In genomic region chrX:7658031-7658784, GRCm38 (mm10) we compare ENCODE assay signal across 8 mouse cellular contexts. TPM values are rescaled to one million over a fixed set of nuclear protein-coding genes. Genes with fewer than 3 reads are reported as not detected.
DNase-seq lines count a peak whose midpoint lies in the region; ATAC-seq and TF ChIP-seq lines count a peak whose summit lies in the region.

No protein-coding gene starts in this region.

- H3K9ac ChIP-seq in kidney, embryonic 14.5 days (ENCODE audit: low read depth, low read length) = peak overlapping the region; percentile 44; the same call in 1 of the 2 replicates

- peak overlapping the region; percentile 69 for H3K4me3 ChIP-seq in E14TG2a.4 (replicated peaks; ENCODE audit: low read length)
- H3K4me3 ChIP-seq in brown adipose tissue, adult 24 weeks (ENCODE audit: insufficient read depth, low read depth, low read length) = peak overlapping the region; percentile 82
- H3K4me3 ChIP-seq in heart, embryonic 10.5 days = peak overlapping the region; percentile 68
- H3K4me3 ChIP-seq in kidney, embryonic 14.5 days (ENCODE audit: low read length) = peak overlapping the region; percentile 48

- H3K27ac ChIP-seq in brown adipose tissue, adult 24 weeks (replicated peaks; ENCODE audit: low read depth, low read length) = peak overlapping the region; percentile 98
- peak overlapping the region; percentile 86; the same call in 1 of the 2 replicates for H3K27ac ChIP-seq in heart, embryonic 10.5 days
- H3K27ac ChIP-seq in kidney, embryonic 14.5 days (ENCODE audit: low read depth, low read length) = peak overlapping the region; percentile 74; the same call in 1 of the 2 replicates

- H3K36me3 ChIP-seq in E14TG2a.4 (ENCODE audit: insufficient read depth, low read length) = peaks cover under 1% of the 10 kb centered on the region; the same call in 1 of the 2 replicates
- no peaks in the 10 kb centered on the region for H3K36me3 ChIP-seq in heart, embryonic 10.5 days
- H3K36me3 ChIP-seq in kidney, embryonic 14.5 days (ENCODE audit: control insufficient read depth, insufficient read depth, low read length) = no peaks in the 10 kb centered on the region

- no peaks in the 10 kb centered on the region for H3K27me3 ChIP-seq in E14TG2a.4 (ENCODE audit: insufficient read depth, low read length)
- no peaks in the 10 kb centered on the region for H3K27me3 ChIP-seq in heart, embryonic 10.5 days (ENCODE audit: insufficient read depth, poor library complexity, severe bottlenecking)
- no peaks in the 10 kb centered on the region for H3K27me3 ChIP-seq in kidney, embryonic 14.5 days (ENCODE audit: control insufficient read depth, insufficient read depth, low read length)

- peak overlapping the region; percentile 52 for H3K4me2 ChIP-seq in kidney, embryonic 14.5 days (replicated peaks; ENCODE audit: low read depth, low read length)

- H3K9me3 ChIP-seq in E14TG2a.4 (ENCODE audit: low read length) = no peaks in the 10 kb centered on the region
- no peaks in the 10 kb centered on the region for H3K9me3 ChIP-seq in heart, embryonic 10.5 days
- H3K9me3 ChIP-seq in kidney, embryonic 14.5 days (ENCODE audit: control insufficient read depth, low read length) = no peaks in the 10 kb centered on the region

- WGBS in heart, embryonic 10.5 days = 27% methylated on average over 15 of the region's 15 CpGs
- 28% methylated on average over 15 of the region's 15 CpGs for WGBS in kidney, embryonic 14.5 days

- no peak for TF ChIP-seq CTCF in E14TG2a.4 (conservative IDR thresholded peaks at IDR 0.05; ENCODE audit: low read length)

- peak; percentile 83 for ATAC-seq in kidney, embryonic 14.5 days (ENCODE audit: low FRiP score, low TSS enrichment)

- no peak for DNase-seq in heart, embryonic 10.5 days (ENCODE audit: low spot score)
- peak; percentile 54 for DNase-seq in lung, postnatal 14 days
- DNase-seq in testis, postnatal 14 days (ENCODE audit: low spot score) = peak; percentile 35
- no peak for DNase-seq in urinary bladder, postnatal 10 days (ENCODE audit: low spot score)
- DNase-seq in layer of hippocampus, adult 11-12 months (ENCODE audit: low spot score) = no peak

- peaks cover 25% of the 10 kb centered on the region for H3K4me1 ChIP-seq in E14TG2a.4 (replicated peaks; ENCODE audit: low read depth, low read length)
- peaks cover 4% of the 10 kb centered on the region; the same call in 1 of the 2 replicates for H3K4me1 ChIP-seq in brown adipose tissue, adult 24 weeks (ENCODE audit: control insufficient read depth, insufficient read depth, insufficient read length, low read length)
- H3K4me1 ChIP-seq in heart, embryonic 10.5 days = peaks cover 12% of the 10 kb centered on the region; the same call in 1 of the 2 replicates
- H3K4me1 ChIP-seq in kidney, embryonic 14.5 days (ENCODE audit: control insufficient read depth, insufficient read depth, low read length) = peaks cover 2% of the 10 kb centered on the region; the same call in 1 of the 2 replicates

RNA-seq across cellular contexts. Expression of gene Prickle3, which starts 1.1 kb away (rescaled TPM):
- 6.3 and 8.3 TPM in 2 replicates for polyA plus RNA-seq in brown adipose tissue, adult 24 weeks (2012; ENCODE audit: insufficient read depth, insufficient read length, missing spikeins)
- 6.7 and 8.0 TPM in 2 replicates for polyA plus RNA-seq in heart, embryonic 10.5 days (2016; fragmentation: Nextera tagmentation; extraction: Ambion mirVana)
- 6.9 and 9.7 TPM in 2 replicates for polyA plus RNA-seq in kidney, embryonic 14.5 days (2014; fragmentation: Nextera tagmentation; extraction: Ambion mirVana)

RNA-seq across cellular contexts. Expression of gene Plp2, which starts 13.0 kb away (rescaled TPM):
- polyA plus RNA-seq in brown adipose tissue, adult 24 weeks (2012; ENCODE audit: insufficient read depth, insufficient read length, missing spikeins) = 27.0 and 31.6 TPM in 2 replicates
- 147 and 155 TPM in 2 replicates for polyA plus RNA-seq in heart, embryonic 10.5 days (2016; fragmentation: Nextera tagmentation; extraction: Ambion mirVana)
- polyA plus RNA-seq in kidney, embryonic 14.5 days (2014; fragmentation: Nextera tagmentation; extraction: Ambion mirVana) = 188 and 190 TPM in 2 replicates

RNA-seq across cellular contexts. Expression of gene Syp, which starts 19.9 kb away (rescaled TPM):
- polyA plus RNA-seq in brown adipose tissue, adult 24 weeks (2012; ENCODE audit: insufficient read depth, insufficient read length, missing spikeins) = 13.0 and 15.6 TPM in 2 replicates
- polyA plus RNA-seq in heart, embryonic 10.5 days (2016; fragmentation: Nextera tagmentation; extraction: Ambion mirVana) = 0.91 and 1.1 TPM in 2 replicates
- polyA plus RNA-seq in kidney, embryonic 14.5 days (2014; fragmentation: Nextera tagmentation; extraction: Ambion mirVana) = 1.4 and 1.5 TPM in 2 replicates

RNA-seq across cellular contexts. Expression of gene Magix, which starts 22.8 kb away (rescaled TPM):
- polyA plus RNA-seq in brown adipose tissue, adult 24 weeks (2012; ENCODE audit: insufficient read depth, insufficient read length, missing spikeins) = 2.9 and 3.4 TPM in 2 replicates
- polyA plus RNA-seq in heart, embryonic 10.5 days (2016; fragmentation: Nextera tagmentation; extraction: Ambion mirVana) = 0.05 and 0.06 TPM in 2 replicates
- polyA plus RNA-seq in kidney, embryonic 14.5 days (2014; fragmentation: Nextera tagmentation; extraction: Ambion mirVana) = 0.28 and 0.29 TPM in 2 replicates

RNA-seq across cellular contexts. Expression of gene Gpkow, which starts 38.7 kb away (rescaled TPM):
- 17.4 and 24.4 TPM in 2 replicates for polyA plus RNA-seq in brown adipose tissue, adult 24 weeks (2012; ENCODE audit: insufficient read depth, insufficient read length, missing spikeins)
- polyA plus RNA-seq in heart, embryonic 10.5 days (2016; fragmentation: Nextera tagmentation; extraction: Ambion mirVana) = 38.1 and 38.5 TPM in 2 replicates
- polyA plus RNA-seq in kidney, embryonic 14.5 days (2014; fragmentation: Nextera tagmentation; extraction: Ambion mirVana) = 21.3 and 47.4 TPM in 2 replicates

Comparison
In these comparisons a context has a peak if more than half of its experiments do, and no peak if none do; other contexts are left out.
1. DNase-seq: peak in lung, postnatal 14 days (single experiment) and testis, postnatal 14 days (single experiment); none in heart, embryonic 10.5 days (single experiment), urinary bladder, postnatal 10 days (single experiment) and layer of hippocampus, adult 11-12 months (single experiment).
2. Peak in every context shown above with its lines, with median percentiles within 50 percentile points of each other: H3K4me3 ChIP-seq and H3K27ac ChIP-seq.